8 mouse cellular contexts compared by ENCODE assay signal in genomic region chrX:94233432-94233831, GRCm38 (mm10). TPM values are rescaled to one million over a fixed set of nuclear protein-coding genes. Genes with fewer than 3 reads are reported as not detected.
DNase-seq lines count a peak whose midpoint lies in the region; ATAC-seq lines count a peak whose summit lies in the region.

No protein-coding gene starts in this region.

- WGBS in heart, embryonic 13.5 days: 33% methylated on average over 5 of the region's 5 CpGs
- 43% methylated on average over 5 of the region's 5 CpGs for WGBS in neural tube, embryonic 13.5 days
- WGBS in liver, embryonic 11.5 days: 20% methylated on average over 5 of the region's 5 CpGs

- peaks cover 67% of the 10 kb centered on the region for H3K27me3 ChIP-seq in heart, embryonic 13.5 days (replicated peaks)
- peaks cover 79% of the 10 kb centered on the region for H3K27me3 ChIP-seq in neural tube, embryonic 13.5 days
- H3K27me3 ChIP-seq in liver, embryonic 11.5 days (replicated peaks; ENCODE audit: control insufficient read depth, insufficient read depth, low read length): peaks cover 35% of the 10 kb centered on the region

- ATAC-seq in heart, embryonic 13.5 days (ENCODE audit: extremely low read depth, insufficient number of reproducible peaks, low FRiP score, low TSS enrichment): no peak
- no peak for ATAC-seq in neural tube, embryonic 13.5 days (ENCODE audit: low read depth)
- ATAC-seq in liver, embryonic 11.5 days (replicated peaks; ENCODE audit: low FRiP score): no peak

- H3K36me3 ChIP-seq in heart, embryonic 13.5 days: no peaks in the 10 kb centered on the region
- no peaks in the 10 kb centered on the region for H3K36me3 ChIP-seq in neural tube, embryonic 13.5 days
- no peaks in the 10 kb centered on the region for H3K36me3 ChIP-seq in liver, embryonic 11.5 days (ENCODE audit: control insufficient read depth, insufficient read depth, low read length)

- H3K4me2 ChIP-seq in heart, embryonic 13.5 days: peak overlapping the region; percentile 70
- peak overlapping the region; percentile 57 for H3K4me2 ChIP-seq in neural tube, embryonic 13.5 days
- H3K4me2 ChIP-seq in liver, embryonic 11.5 days: peak overlapping the region; percentile 67

- DNase-seq in heart, postnatal 14 days: no peak
- no peak for DNase-seq in neural tube, embryonic 10.5 days (ENCODE audit: extremely low spot score, low spot score)
- no peak for DNase-seq in liver, embryonic 11.5 days (ENCODE audit: low spot score)
- DNase-seq in thymus, postnatal 4 days: peak; percentile 59
- no peak for DNase-seq in left cerebral cortex, postnatal 14 days (ENCODE audit: low spot score in 2 of 2)
- no peak for DNase-seq in ovary, postnatal 14 days (ENCODE audit: low spot score)

- intact Hi-C loops in heart, postnatal 14 days (cut with DNase I): loop anchor here (10.0 kb wide), 1 partner anchor 61 kb away; no protein-coding TSS in a partner anchor
- intact Hi-C loops in left cerebral cortex, postnatal 14 days (cut with DNase I): loop anchor here (10.0 kb wide), 1 partner anchor 131 kb away; the partner anchor contains the start of genes Apoo and Fam90a1b

- H3K9me3 ChIP-seq in heart, embryonic 13.5 days: no peaks in the 10 kb centered on the region
- H3K9me3 ChIP-seq in neural tube, embryonic 13.5 days: no peaks in the 10 kb centered on the region
- no peaks in the 10 kb centered on the region for H3K9me3 ChIP-seq in liver, embryonic 11.5 days (ENCODE audit: control insufficient read depth, low read length)

- no peak overlapping the region for H3K27ac ChIP-seq in heart, embryonic 13.5 days (replicated peaks)
- H3K27ac ChIP-seq in neural tube, embryonic 13.5 days (replicated peaks): no peak overlapping the region
- H3K27ac ChIP-seq in liver, embryonic 11.5 days (ENCODE audit: low read depth, low read length): 0 out of 2 replicates have a peak overlapping the region, but pooled peaks have one; percentile 90

- peak overlapping the region; percentile 75 for H3K4me3 ChIP-seq in heart, embryonic 13.5 days
- H3K4me3 ChIP-seq in neural tube, embryonic 13.5 days: no peak overlapping the region; the same call in 1 of the 2 replicates
- H3K4me3 ChIP-seq in liver, embryonic 11.5 days (ENCODE audit: low read depth, low read length): no peak overlapping the region; the same call in 1 of the 2 replicates

- no peaks in the 10 kb centered on the region for H3K4me1 ChIP-seq in heart, embryonic 13.5 days
- no peaks in the 10 kb centered on the region; the same call in 1 of the 2 replicates for H3K4me1 ChIP-seq in neural tube, embryonic 13.5 days (replicated peaks)
- H3K4me1 ChIP-seq in liver, embryonic 11.5 days (replicated peaks; ENCODE audit: control insufficient read depth, insufficient read depth, low read length): no peaks in the 10 kb centered on the region

- H3K9ac ChIP-seq in heart, embryonic 13.5 days: no peak overlapping the region
- H3K9ac ChIP-seq in neural tube, embryonic 13.5 days: no peak overlapping the region
- H3K9ac ChIP-seq in liver, embryonic 11.5 days (ENCODE audit: low read depth, low read length): no peak overlapping the region

RNA-seq across cellular contexts. Expression of gene Klhl15, which starts 1.0 kb away (rescaled TPM):
- polyA plus RNA-seq in heart, embryonic 13.5 days (2015; fragmentation: Nextera tagmentation; extraction: Ambion mirVana): 3.8 and 4.4 TPM in 2 replicates
- 1 to 10 TPM; 8.7 to 8.9 TPM for total RNA-seq in heart, postnatal 14 days (2021)
- 7.8 and 8.7 TPM in 2 replicates for polyA plus RNA-seq in neural tube, embryonic 13.5 days (2015; fragmentation: Nextera tagmentation; extraction: Ambion mirVana)
- 7.8 and 9.1 TPM in 2 replicates for polyA plus RNA-seq in liver, embryonic 11.5 days (2014; fragmentation: Nextera tagmentation; extraction: Ambion mirVana)
- 10 to 100 TPM; 22.8 to 26.3 TPM for total RNA-seq in left cerebral cortex, postnatal 14 days (2021)

RNA-seq across cellular contexts. Expression of gene Eif2s3x, which starts 20.8 kb away (rescaled TPM):
- 50.5 and 56.1 TPM in 2 replicates for polyA plus RNA-seq in heart, embryonic 13.5 days (2015; fragmentation: Nextera tagmentation; extraction: Ambion mirVana)
- total RNA-seq in heart, postnatal 14 days (2021): 100 to 1,000 TPM; 110 to 156 TPM
- 93.5 and 93.9 TPM in 2 replicates for polyA plus RNA-seq in neural tube, embryonic 13.5 days (2015; fragmentation: Nextera tagmentation; extraction: Ambion mirVana)
- 110 and 124 TPM in 2 replicates for polyA plus RNA-seq in liver, embryonic 11.5 days (2014; fragmentation: Nextera tagmentation; extraction: Ambion mirVana)
- total RNA-seq in left cerebral cortex, postnatal 14 days (2021): 100 to 1,000 TPM in 1 of 2 experiments, 10 to 100 TPM in 1; 99.0 to 155 TPM
